Mouse (Mus musculus): ENCODE data around the gene Nbeal2.

Nbeal2 gene

DNA sequence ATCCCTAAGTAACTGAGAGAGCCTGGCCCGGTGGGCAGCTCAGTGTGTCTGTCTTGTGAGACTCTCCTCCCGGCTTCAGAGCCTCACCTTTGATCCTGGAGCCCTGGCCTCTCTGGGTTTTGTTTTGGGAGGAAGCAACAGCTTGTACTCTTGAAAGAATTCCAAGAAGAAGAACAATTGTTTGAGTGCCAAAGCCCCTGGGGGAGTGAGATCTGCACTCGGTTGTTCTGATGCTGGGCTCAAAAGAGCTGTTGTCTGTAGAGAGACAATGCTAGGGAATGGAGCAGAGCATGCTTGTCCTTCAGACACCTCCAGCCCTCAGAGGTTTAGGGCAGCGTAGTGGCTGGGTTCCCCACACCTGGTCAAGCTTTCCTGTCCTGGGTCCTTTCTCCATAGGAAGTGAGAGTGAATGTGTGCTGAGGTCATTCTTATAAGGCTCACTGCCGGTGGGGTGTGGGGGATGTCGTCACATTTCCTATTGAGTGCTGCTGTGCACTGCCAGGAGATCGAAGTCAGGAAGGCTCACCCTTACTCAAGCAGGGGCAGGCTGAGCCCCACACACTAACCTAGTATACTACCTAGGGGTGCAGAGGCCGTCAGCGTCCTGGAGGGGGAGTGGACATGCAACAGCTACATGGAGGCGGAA is 19.3 kb upstream of the Nbeal2 start:
- DNase-seq, result no peak

DNA sequence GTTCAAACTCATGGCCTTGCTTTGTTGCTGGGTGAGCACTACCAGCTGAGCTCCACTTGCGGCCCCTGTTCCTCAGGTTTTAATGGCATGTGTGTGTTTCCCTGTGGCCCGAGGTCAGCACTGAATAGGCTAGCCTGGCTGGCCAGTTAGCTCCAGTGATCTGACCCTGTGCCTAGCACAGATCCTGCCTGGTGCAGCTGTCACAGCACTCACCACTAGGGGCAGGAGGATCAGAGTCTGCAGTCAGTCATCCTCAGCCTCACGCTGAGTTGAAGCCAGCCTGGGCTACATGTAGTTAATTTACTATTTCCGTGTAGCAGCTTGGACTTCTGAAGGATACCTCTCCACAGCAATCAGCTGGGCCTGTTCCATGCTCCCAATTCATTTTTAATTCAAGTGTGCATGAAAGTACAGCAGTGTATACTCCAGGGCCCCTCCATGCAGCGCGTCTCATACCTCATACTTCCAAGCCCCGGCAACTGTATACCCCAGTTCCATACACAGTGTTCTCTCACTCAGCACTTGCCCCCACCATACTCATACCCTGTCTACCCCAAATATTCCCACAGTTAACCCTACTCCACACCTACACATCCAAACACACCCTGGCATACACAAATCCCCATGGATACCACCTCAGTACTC is 18.6 kb upstream of the Nbeal2 start:
- no peak for DNase-seq

DNA sequence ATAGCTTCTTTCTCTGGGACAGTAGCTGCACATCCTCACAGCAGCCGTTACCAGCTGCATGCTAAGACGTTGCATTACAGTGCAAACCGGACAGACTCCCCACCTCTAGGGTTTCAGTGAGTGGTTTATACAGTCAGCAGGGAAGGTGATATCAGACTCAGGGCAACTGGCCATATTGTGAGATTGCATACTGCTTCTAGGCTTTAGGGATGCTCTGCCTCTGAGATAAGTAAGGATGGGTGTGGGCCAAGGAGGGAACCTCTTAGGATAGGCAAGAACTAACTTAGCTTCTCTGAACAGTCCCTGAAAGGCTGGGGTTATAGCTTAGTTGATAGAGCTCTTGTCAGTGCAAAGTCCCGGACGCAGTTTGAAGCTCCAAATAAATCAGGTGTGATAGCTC is 15.8 kb upstream of the Nbeal2 start:
- DNase-seq, result no peak

DNA sequence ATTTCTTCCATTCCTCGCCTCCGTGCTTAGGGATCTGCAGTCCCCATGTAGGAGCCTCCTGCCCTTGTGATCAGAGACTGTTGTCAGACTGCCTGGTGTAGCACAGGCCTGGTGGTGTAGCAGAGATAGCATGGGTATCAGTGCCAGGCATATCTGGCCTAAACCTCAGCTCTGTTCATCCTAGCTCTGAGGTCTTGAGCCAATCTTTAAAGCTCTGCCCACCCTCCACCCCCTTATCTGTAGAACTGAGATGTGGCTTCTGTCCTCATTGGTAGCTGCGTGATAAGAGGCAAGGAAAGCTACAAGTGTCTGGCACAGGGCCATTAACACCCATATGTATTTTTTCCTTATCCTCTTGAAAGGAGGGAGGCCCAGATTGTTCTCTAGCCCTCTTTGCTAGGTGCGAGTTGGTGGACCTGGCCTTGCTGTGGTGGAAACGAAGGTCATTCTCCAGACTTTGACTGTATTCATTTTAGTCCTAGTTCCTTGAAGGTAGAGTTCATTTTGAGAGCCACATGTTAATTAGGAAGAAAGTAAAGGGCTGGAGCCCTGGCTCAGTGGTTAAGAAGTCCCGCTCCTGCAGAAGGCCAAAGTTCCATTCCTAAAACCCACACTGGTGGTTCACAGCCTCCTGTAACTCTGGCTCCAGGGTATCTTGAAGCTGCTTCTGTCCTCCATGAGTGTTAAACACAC is 14.8 kb upstream of the Nbeal2 start:
- no peak for DNase-seq

DNA sequence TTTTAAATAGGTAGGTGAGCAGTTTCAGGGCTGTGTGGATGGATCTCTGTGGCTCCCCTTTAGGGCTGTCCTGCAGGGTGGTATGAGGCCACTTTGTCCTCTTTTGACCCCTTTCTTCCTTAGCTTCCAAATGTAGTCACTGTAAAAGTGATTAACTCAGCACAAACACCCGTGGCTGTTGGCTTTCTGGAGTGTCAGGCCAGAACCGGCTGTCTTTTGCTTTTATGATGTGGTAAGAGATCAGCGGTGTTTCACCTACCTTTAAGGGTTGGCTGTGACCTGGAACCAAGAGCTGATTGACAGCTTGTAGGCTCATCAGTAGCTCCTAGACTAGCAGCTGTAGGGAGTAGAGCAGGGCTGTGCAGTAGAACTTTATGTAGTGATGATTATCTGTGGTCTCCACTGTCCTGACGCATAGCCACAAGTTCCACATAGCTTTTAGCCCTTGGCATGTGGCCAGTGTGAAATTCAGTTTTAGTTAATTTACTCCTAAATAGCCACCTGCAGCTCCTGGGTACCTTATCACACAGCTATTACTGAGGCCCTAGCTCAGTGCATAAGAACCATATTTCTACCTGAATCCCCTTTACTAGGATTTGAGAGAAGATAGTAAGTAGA is 13.4 kb upstream of the Nbeal2 start:
- no peak for DNase-seq

DNA sequence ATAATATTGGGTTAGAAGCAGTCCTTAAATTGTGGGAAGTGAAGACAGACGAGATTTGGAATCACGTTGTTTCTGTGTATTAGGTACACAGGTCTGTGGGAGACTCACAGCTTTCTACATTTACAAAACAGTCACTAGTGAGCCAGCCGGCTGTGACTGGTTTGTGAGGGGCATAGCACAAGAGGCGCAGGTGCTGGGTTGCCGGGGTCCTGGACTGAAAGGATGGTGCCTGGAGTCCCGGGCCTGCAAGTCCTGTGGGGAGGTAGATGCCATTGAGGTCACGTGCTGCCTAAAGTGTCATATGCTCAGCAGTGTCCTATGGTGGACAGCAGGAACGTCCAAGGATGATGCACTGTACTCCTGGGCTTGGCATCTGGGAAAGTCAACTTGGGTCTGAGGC is 12.4 kb upstream of the Nbeal2 start:
- no peak for DNase-seq

DNA sequence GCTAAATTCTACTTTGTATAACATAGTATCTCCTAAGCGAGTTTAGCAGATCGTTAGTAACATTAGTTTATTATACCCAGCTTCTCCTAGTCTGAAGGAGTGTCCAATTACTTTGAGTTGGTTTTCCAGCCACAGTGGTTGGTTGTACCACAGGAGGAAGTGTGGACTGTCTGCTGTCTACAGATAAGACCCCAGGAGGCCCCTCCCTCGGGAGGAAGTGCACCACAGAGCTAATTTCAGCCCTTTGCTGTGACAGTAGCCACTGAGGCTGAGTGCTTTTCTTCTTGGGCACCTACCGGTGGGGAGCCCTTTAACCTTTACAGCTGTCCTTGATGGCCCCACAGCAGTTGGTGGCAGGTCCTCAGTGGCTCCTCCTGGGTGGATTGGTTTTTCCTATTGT is 12.0 kb upstream of the Nbeal2 start:
- DNase-seq, result no peak

DNA sequence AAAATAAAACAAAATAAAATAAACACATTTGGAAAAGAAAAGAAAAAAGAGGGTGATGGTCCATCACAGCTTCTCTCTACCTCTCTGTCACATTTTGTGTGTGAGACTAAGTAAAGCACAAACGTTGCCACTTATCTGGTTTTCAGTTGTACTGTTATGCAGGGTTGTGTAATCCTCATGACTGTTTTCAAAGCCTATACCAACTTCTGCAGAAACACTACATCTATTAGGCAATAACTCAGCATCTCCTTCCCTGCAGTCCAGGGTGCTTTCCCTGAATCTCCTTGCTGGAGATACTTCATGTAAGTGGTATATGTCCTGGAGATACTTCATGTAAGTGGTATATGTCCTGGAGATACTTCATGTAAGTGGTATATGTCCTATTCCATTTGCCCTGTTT is 8.9 kb upstream of the Nbeal2 start:
- no peak for DNase-seq

DNA sequence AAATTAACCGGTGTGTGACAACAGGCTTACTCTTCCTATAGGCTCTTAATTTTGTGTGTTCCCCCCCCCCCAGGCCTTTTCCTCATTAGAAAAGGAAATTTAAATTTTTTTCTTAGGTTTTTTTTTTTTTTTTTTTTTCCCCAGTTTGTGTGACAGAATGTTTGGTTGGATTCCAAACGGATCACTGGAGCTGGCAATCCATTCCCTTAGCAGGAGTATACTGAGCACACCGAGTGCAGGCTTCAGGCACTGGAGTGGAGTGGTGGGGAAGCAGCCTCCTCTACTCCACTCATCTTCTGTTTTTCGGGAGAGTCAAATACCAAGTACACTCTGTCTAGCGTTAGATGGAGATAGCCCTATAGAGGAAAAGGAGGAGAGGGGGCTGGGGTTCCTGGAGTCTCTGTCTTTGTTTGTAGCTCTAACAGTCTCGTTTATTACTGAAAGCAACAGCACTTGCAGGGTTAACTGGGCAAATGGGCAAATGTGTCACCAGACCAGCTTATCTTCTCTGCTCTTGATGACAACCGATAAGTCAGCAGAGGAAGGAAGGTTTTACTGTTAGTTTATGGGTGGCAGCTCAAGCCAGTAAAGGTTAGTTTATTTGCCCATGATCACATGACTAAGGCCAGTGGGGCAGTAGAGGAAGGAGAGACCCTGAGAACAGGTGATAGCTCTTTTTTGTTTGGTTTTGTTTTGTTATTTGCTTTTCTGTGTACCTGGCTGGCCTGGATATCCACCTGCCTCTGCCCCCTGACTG is 7.1 kb upstream of the Nbeal2 start:
- no peak for DNase-seq

DNA sequence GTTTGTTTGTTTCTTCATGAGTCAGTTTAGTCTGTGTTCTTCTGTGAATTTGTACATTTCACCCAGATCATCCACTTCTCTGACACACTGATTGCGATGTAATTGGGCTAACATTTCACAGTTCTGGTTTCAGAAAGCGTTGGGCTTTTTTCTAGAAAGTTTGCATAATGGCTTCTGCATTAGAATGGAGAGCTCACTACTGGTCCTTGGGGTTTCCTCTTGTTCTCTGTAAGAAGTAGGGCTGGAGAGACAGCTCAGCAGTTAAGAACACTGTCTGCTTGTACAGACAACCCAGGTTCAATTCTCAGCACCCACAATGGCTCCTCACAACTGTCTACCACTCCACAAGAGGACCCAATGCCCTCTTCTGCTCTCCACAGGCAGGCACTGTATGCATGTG is 6.2 kb upstream of the Nbeal2 start:
- no peak for DNase-seq

DNA sequence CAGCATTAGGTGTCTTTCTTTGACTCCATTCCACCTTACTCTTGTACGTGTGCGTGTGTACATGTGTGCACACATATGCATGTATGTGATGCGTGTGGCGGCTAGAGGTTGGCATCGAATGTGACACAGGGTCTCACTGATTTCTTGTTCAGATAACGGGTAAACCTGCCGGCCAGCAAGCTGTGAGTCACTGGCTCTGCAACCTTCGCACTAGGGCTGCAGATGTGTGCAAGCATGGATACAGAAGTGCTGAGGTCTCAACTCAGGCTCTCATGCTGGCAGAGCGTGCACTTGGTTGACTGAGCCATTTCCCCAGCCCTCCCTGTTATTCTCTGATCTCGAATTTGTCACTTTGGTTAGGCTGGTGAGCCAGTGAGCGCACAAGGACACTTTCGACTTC is 5.6 kb upstream of the Nbeal2 start:
- no peak for DNase-seq

DNA sequence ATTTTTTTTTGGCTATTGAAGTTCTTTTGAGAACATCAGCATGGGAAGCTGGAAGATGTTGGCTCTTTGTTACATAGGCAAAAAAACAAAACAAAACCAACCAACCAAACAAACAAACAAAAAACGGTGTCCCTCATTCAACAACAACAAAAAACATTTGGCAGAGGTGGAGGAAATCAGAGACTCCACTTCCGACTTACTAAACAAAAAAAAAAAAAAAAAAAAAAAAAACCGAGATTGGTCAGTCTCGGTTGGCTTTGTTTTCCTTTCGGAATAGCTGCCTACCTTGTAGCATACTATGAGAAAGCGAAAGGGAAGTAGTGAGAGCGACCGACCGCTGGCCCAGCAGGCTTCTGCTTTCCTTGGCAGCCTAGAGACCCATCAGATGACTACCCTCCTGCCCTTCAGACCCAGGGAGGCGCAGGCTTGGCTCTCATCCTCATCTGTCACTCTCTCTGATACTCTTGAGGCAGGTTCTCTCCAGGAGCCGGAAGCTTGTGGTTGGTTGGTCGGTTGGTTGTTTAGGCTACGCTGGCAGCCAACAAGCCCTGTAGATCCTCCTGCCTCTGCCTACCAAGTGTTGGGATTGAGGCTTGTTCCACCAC is 3.6 kb upstream of the Nbeal2 start:
- DNase-seq, result no peak

DNA sequence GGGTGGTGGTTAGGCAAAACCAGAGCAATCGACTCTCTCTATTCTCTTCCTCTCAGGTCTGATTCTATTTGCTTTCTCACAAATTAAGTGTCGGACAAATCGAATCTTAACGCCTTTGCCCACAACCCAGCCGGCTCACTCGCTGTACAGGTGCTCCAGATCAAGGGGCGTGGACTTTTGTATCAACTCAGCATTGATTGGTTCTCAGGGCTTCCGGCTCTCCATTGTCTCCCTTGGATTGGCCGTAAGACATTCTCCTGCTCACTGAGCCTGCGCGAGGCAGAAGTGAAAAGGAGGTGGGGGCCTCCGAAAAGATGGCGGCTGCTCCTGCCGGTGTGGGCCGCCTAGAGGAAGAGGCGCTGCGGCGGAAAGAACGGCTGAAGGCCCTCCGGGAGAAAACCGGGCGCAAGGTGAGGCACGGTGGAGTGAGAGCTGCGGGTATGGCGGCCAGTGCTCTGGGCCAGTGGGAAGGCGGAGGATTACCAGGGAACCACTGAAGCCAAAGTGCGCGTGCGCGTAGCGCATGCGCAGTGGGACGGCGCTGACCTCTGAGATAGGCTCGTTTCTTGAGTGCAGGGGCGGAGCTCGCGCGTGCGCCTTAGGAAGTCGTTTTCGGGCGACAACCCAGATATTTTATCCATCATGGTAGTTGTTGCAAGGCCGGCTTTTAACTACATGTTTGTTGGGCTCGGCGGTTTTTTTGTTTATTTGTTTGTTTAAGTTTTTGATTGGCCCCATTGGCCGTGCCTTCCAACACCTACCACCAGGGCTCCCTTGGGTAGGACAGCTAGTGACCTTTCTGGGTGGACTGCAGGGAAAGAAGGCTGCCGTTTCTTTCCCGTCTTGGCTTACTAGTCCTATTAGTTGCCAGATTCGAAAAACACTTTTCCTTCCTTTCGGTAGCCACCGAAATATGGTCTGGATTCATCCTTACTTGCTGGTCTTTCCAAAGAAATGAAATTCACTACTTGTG is 2.6 kb upstream of the Nbeal2 start, which contains the start of gene Ccdc12:
Gene Ccdc12, plus strand, starts transcription at position 255 of the 973 bp plus-strand sequence.
- DNase-seq, result peak; percentile 93

DNA sequence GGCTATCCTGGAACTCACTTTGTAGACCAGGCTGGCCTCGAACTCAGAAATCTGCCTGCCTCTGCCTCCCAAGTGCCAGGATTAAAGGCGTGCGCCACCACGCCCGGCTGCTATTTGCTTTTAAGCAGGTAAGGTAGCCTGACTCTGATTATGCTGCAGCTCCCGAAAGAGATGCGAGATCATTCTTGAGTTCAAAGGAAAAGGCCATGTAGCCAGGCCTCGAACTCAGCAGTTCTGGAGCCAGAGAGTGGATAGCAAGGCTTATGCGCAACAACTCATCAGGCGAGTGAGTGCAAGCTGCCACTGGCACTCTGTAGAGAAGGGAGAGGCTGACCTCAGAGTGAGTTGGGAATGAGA is 1.7 kb upstream of the Nbeal2 start:
- no peak for DNase-seq

DNA sequence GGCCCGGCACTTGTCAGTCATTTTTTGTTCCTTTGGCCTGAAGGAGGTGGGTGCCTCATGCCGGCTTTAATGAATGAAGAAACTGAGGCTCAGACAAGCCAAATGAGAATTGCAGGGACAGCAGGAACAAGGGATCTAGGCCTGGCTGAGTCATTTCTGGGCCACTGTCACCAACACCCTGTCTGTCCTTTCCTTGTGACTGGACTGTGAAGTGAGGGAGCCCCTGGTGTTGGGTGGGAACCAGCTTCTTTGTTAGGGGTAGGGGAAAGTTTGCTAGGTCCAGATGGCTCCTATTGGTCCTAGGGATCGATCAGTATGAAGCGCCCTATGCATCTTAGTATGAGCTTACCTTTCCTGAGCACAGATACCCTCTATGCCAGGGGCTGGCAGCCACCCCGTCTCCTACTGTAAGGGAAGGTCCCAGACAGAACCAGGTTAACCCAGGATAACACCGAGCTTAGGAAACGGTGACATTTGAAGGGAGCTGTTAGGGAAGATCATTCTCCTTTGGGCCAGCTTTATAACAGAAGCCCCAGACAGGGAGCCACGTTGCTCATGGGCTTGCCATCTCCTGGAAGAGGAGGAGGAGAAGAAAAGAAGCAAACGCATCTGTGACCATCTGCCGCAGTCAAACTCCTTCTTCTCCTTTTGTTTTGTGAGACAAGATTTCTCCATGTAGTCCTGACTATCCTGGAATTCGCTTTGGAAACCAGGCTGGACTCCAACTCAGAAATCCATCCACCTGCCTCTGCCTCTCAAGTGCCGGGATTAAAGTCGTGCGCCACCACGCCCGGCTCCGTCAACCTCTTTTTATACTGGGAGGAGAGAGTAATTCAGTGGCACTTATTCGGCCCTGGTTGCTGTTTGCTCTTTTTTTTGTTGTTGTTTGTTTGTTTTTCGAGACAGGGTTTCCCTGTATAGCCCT is 1.0 kb upstream of the Nbeal2 start:
- no peak for DNase-seq

DNA sequence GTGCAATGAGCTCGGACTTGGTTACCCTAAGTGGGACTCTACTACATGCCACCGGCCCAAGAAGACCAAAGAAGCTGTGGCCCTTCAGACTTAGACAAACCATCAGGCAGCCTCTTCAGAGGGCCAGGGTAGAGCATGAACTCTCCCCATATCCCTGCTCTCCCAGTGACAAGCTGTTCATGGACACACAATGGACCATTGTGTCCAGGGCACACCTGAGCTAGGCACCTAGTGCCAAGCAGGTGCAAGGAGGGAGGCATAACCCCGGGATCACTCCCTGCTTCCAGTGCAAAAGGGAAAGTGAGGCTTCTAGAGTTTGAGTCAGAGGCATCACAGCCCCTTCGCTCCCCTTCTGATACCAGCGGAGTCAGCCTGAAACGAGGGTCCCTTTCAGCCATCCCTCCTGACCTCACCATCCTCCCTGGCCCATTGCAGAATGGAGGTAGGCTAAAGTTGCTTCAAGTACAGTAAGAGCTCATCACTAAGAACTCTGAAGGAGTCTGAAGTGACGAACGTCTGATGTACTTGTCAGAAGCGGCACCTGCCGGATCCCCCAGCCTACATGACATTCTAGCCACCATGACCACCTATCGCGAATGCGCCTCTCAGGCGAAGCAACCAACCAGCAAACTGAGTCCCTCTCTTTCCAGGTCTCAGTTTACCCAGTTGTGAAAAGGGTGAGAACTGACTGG is 852 bp downstream of the Nbeal2 start:
- DNase-seq, result no peak

DNA sequence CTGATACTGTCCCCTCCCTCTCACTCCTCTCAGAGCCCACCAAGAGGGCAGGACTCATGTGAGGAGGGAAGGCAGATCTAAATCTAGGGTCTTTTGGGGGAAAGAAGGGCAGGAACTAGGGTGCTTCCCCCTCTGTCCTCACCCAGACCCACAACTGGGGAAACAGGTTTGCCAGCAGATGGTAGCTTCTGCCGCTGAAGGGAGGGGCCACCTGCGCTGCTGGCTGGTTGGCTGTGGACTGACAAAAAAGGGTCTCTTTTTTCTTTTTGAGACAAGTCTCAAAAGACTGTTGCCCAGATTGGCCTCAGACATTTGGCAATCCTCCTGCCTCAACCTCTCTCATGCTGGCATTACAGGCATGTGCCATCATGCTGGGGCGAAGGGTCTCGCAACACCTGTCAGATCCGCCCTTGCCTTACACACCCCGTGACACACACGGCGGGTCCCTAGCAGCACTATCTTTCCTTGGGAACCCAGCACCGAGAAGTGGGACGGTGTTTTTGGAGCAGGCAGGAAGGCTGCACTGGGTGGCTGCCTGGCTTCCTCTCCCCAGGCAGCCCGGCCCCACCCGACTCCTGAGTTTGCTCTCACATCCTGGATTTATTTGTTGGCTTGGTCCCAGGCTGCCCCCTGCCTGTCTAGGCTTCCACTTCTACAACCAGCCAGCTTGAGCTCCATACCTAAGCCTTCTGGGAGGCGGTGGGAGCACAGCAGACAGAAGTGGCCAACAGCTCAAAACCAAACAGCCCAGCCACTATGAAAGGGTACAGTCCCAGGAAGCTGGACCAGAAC is 1.8 kb downstream of the Nbeal2 start:
- DNase-seq, result no peak

DNA sequence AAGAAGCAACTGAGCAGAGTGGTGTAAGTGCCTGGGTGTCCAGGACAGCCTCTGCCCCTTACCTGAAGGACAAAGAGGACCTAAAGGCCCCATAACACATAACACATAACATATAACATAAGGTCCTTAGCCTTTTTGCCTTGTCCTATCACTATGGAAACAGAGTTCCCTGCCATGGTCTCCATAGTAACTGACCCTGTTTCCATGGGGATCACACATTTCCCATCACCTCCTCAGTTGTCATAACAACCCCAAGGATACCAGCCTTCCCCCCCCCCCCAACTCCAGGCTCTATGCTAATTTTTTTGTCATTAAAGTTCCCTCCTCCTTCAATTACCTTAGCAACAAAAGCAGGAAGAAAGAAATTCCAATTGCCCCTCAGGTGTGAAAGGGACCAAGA is 4.2 kb downstream of the Nbeal2 start:
- DNase-seq, result no peak

DNA sequence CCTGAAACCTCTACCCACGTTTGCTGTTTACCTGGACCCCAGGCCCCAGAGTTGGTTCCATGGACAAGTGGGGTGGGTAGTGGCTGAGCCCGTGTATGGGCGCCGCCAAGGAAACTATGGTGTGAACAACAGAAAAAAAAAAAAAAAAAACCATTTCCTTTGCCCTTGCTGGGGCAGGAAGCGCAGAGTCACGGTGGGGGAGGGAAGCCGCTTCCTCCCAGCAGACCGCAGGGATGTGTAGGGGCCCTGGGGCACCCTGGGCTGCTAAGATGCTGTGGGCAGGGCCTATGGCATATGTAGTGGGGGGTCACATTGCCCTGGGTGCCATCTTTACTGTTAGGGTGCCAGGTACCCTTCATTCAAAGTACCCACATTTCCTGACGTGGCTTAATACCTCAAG is 8.7 kb downstream of the Nbeal2 start:
- DNase-seq, result no peak
